Mouse (Mus musculus) stomach, postnatal 0 days (tissue): Measurements from ENCODE around the gene Gli3.

Source experiments
- CTCF ChIP-seq: IDR thresholded peaks from 2 replicates; pipeline ENCODE4 v1.5.1; 2016; ENCODE audit warnings: antibody characterized with exemption, low read depth, mild to moderate bottlenecking, moderate library complexity
- EP300 ChIP-seq: optimal IDR thresholded peaks from 2 replicates; pipeline ENCODE3; 2016; ENCODE audit warnings: antibody characterized with exemption

GRCm38 (mm10) chr13:15537611-15538010 lies 74.6 kb downstream of the Gli3 start:
- TF ChIP-seq EP300 (no peak), CTCF (no peak)
